Mouse (Mus musculus): ENCODE results near the gene Cdc37. TPM values are rescaled to one million over a fixed set of nuclear protein-coding genes. Genes with fewer than 3 reads are reported as not detected.

Cdc37 gene
- polyA plus RNA-seq, 1 experiment from 2014 or later, result 386 TPM

GRCm38 (mm10) chr9:21161209-21161909, 11.6 kb upstream of the Cdc37 start:
- Histone ChIP-seq H3K9me3 (ENCODE audit: low read length) (peaks cover 3% of the 10 kb centered on the region; the same call in 1 of the 2 replicates), H3K4me1 (ENCODE audit: insufficient read depth, low read length) (peaks cover 27% of the 10 kb centered on the region), H3K36me3 (ENCODE audit: insufficient read depth, low read length) (no peaks in the 10 kb centered on the region), H3K4me2 (replicated peaks; ENCODE audit: low read depth, low read length) (peak overlapping the region; percentile 87), H3K4me3 (ENCODE audit: low read length) (peak overlapping the region; percentile 66), H3K27me3 (ENCODE audit: insufficient read depth, low read length) (peaks cover 43% of the 10 kb centered on the region), H3K9ac (replicated peaks; ENCODE audit: low read length) (peak overlapping the region; percentile 85), H3K27ac (ENCODE audit: low read length) (no peak overlapping the region)
- WGBS, result under 1% methylated on average over 52 of the region's 52 CpGs
- peak; percentile 58; the same call in 1 of the 2 replicates for ATAC-seq (ENCODE audit: low FRiP score, low TSS enrichment)

GRCm38 (mm10) chr9:21154787-21155186, 5.0 kb upstream of the Cdc37 start:
- Histone ChIP-seq H3K27me3 (ENCODE audit: insufficient read depth, low read length) (no peaks in the 10 kb centered on the region), H3K4me3 (ENCODE audit: low read length) (no peak overlapping the region), H3K9ac (replicated peaks; ENCODE audit: low read length) (no peak overlapping the region), H3K4me2 (replicated peaks; ENCODE audit: low read depth, low read length) (no peak overlapping the region), H3K36me3 (ENCODE audit: insufficient read depth, low read length) (no peaks in the 10 kb centered on the region), H3K4me1 (ENCODE audit: insufficient read depth, low read length) (peaks cover 17% of the 10 kb centered on the region), H3K27ac (ENCODE audit: low read length) (no peak overlapping the region), H3K9me3 (ENCODE audit: low read length) (peaks cover 3% of the 10 kb centered on the region; the same call in 1 of the 2 replicates)
- 95% methylated on average over 3 of the region's 3 CpGs for WGBS
- ATAC-seq (ENCODE audit: low FRiP score, low TSS enrichment), result no peak

GRCm38 (mm10) chr9:21153833-21154232, 4.1 kb upstream of the Cdc37 start:
- H3K4me3 ChIP-seq (ENCODE audit: low read length), result peak overlapping the region; percentile 45
- H3K4me1 ChIP-seq (ENCODE audit: insufficient read depth, low read length), result peaks cover 21% of the 10 kb centered on the region
- no peaks in the 10 kb centered on the region for H3K36me3 ChIP-seq (ENCODE audit: insufficient read depth, low read length)
- H3K27ac ChIP-seq (ENCODE audit: low read length), result peak overlapping the region; percentile 68; the same call in 1 of the 2 replicates
- peaks cover 3% of the 10 kb centered on the region; the same call in 1 of the 2 replicates for H3K9me3 ChIP-seq (ENCODE audit: low read length)
- H3K4me2 ChIP-seq (replicated peaks; ENCODE audit: low read depth, low read length), result peak overlapping the region; percentile 85
- no peaks in the 10 kb centered on the region for H3K27me3 ChIP-seq (ENCODE audit: insufficient read depth, low read length)
- WGBS, result 9% methylated on average over 5 of the region's 5 CpGs
- H3K9ac ChIP-seq (replicated peaks; ENCODE audit: low read length), result peak overlapping the region; percentile 68
- ATAC-seq (ENCODE audit: low FRiP score, low TSS enrichment), result no peak; the same call in 1 of the 2 replicates

GRCm38 (mm10) chr9:21153331-21153730, 3.5 kb upstream of the Cdc37 start:
- Histone ChIP-seq H3K9ac (replicated peaks; ENCODE audit: low read length) (peak overlapping the region; percentile 68), H3K27me3 (ENCODE audit: insufficient read depth, low read length) (no peaks in the 10 kb centered on the region), H3K9me3 (ENCODE audit: low read length) (peaks cover 3% of the 10 kb centered on the region; the same call in 1 of the 2 replicates), H3K4me1 (ENCODE audit: insufficient read depth, low read length) (peaks cover 26% of the 10 kb centered on the region), H3K4me3 (ENCODE audit: low read length) (peak overlapping the region; percentile 45), H3K4me2 (replicated peaks; ENCODE audit: low read depth, low read length) (peak overlapping the region; percentile 85), H3K36me3 (ENCODE audit: insufficient read depth, low read length) (no peaks in the 10 kb centered on the region), H3K27ac (ENCODE audit: low read length) (peak overlapping the region; percentile 68; the same call in 1 of the 2 replicates)
- WGBS, result 2% methylated on average over 12 of the region's 12 CpGs
- peak; percentile 14; the same call in 1 of the 2 replicates for ATAC-seq (ENCODE audit: low FRiP score, low TSS enrichment)

GRCm38 (mm10) chr9:21152715-21153114, 2.9 kb upstream of the Cdc37 start:
- ATAC-seq (ENCODE audit: low FRiP score, low TSS enrichment), result peak; percentile 37; the same call in 1 of the 2 replicates
- H3K36me3 ChIP-seq (ENCODE audit: insufficient read depth, low read length), result no peaks in the 10 kb centered on the region
- no peaks in the 10 kb centered on the region for H3K27me3 ChIP-seq (ENCODE audit: insufficient read depth, low read length)
- no peaks in the 10 kb centered on the region for H3K9me3 ChIP-seq (ENCODE audit: low read length)
- H3K4me2 ChIP-seq (replicated peaks; ENCODE audit: low read depth, low read length), result peak overlapping the region; percentile 85
- peaks cover 32% of the 10 kb centered on the region for H3K4me1 ChIP-seq (ENCODE audit: insufficient read depth, low read length)
- H3K9ac ChIP-seq (replicated peaks; ENCODE audit: low read length), result peak overlapping the region; percentile 68
- H3K27ac ChIP-seq (ENCODE audit: low read length), result no peak overlapping the region
- H3K4me3 ChIP-seq (ENCODE audit: low read length), result peak overlapping the region; percentile 45
- WGBS, result under 1% methylated on average over 11 of the region's 11 CpGs

- Histone ChIP-seq H3K27ac (ENCODE audit: low read length) (peak overlapping the region; percentile 41), H3K36me3 (ENCODE audit: insufficient read depth, low read length) (peaks cover 13% of the 10 kb centered on the region), H3K9ac (replicated peaks; ENCODE audit: low read length) (peak overlapping the region; percentile 78), H3K4me3 (ENCODE audit: low read length) (peak overlapping the region; percentile 74), H3K9me3 (ENCODE audit: low read length) (no peaks in the 10 kb centered on the region), H3K27me3 (ENCODE audit: insufficient read depth, low read length) (no peaks in the 10 kb centered on the region), H3K4me2 (replicated peaks; ENCODE audit: low read depth, low read length) (peak overlapping the region; percentile 83), H3K4me1 (ENCODE audit: insufficient read depth, low read length) (peaks cover 52% of the 10 kb centered on the region)
- WGBS, result 6% methylated on average over 8 of the region's 8 CpGs
- no peak for ATAC-seq (ENCODE audit: low FRiP score, low TSS enrichment)
Observed at GRCm38 (mm10) chr9:21149077-21149653, 617 bp downstream of the Cdc37 start.

GRCm38 (mm10) chr9:21148427-21148826, 1.4 kb downstream of the Cdc37 start:
- Histone ChIP-seq H3K9ac (replicated peaks; ENCODE audit: low read length) (peak overlapping the region; percentile 78), H3K4me1 (ENCODE audit: insufficient read depth, low read length) (peaks cover 44% of the 10 kb centered on the region), H3K9me3 (ENCODE audit: low read length) (no peaks in the 10 kb centered on the region), H3K36me3 (ENCODE audit: insufficient read depth, low read length) (peaks cover 17% of the 10 kb centered on the region), H3K4me2 (replicated peaks; ENCODE audit: low read depth, low read length) (peak overlapping the region; percentile 83), H3K27ac (ENCODE audit: low read length) (no peak overlapping the region), H3K4me3 (ENCODE audit: low read length) (peak overlapping the region; percentile 74), H3K27me3 (ENCODE audit: insufficient read depth, low read length) (no peaks in the 10 kb centered on the region)
- no peak for ATAC-seq (ENCODE audit: low FRiP score, low TSS enrichment)

GRCm38 (mm10) chr9:21146722-21147121, 3.1 kb downstream of the Cdc37 start:
- Histone ChIP-seq H3K4me2 (replicated peaks; ENCODE audit: low read depth, low read length) (peak overlapping the region; percentile 49), H3K27me3 (ENCODE audit: insufficient read depth, low read length) (no peaks in the 10 kb centered on the region), H3K9me3 (ENCODE audit: low read length) (no peaks in the 10 kb centered on the region), H3K4me3 (ENCODE audit: low read length) (peak overlapping the region; percentile 27), H3K27ac (ENCODE audit: low read length) (peak overlapping the region; percentile 50; the same call in 1 of the 2 replicates), H3K9ac (replicated peaks; ENCODE audit: low read length) (peak overlapping the region; percentile 48), H3K36me3 (ENCODE audit: insufficient read depth, low read length) (peaks cover 34% of the 10 kb centered on the region), H3K4me1 (ENCODE audit: insufficient read depth, low read length) (peaks cover 35% of the 10 kb centered on the region)
- ATAC-seq (ENCODE audit: low FRiP score, low TSS enrichment), result peak; percentile 40
- WGBS, result 30% methylated on average over 10 of the region's 10 CpGs

GRCm38 (mm10) chr9:21145431-21145830, 4.4 kb downstream of the Cdc37 start:
- Histone ChIP-seq H3K9ac (replicated peaks; ENCODE audit: low read length) (no peak overlapping the region), H3K27ac (ENCODE audit: low read length) (no peak overlapping the region), H3K36me3 (ENCODE audit: insufficient read depth, low read length) (peaks cover 45% of the 10 kb centered on the region), H3K4me3 (ENCODE audit: low read length) (no peak overlapping the region), H3K4me1 (ENCODE audit: insufficient read depth, low read length) (peaks cover 35% of the 10 kb centered on the region), H3K9me3 (ENCODE audit: low read length) (no peaks in the 10 kb centered on the region), H3K27me3 (ENCODE audit: insufficient read depth, low read length) (no peaks in the 10 kb centered on the region), H3K4me2 (replicated peaks; ENCODE audit: low read depth, low read length) (no peak overlapping the region)
- WGBS, result 91% methylated on average over 4 of the region's 4 CpGs
- ATAC-seq (ENCODE audit: low FRiP score, low TSS enrichment), result no peak

- Histone ChIP-seq H3K4me3 (ENCODE audit: low read length) (no peak overlapping the region), H3K9me3 (ENCODE audit: low read length) (no peaks in the 10 kb centered on the region), H3K27me3 (ENCODE audit: insufficient read depth, low read length) (no peaks in the 10 kb centered on the region), H3K36me3 (ENCODE audit: insufficient read depth, low read length) (peaks cover 56% of the 10 kb centered on the region), H3K9ac (replicated peaks; ENCODE audit: low read length) (no peak overlapping the region), H3K27ac (ENCODE audit: low read length) (no peak overlapping the region), H3K4me2 (replicated peaks; ENCODE audit: low read depth, low read length) (no peak overlapping the region), H3K4me1 (ENCODE audit: insufficient read depth, low read length) (peaks cover 35% of the 10 kb centered on the region)
- WGBS, result 91% methylated on average over 3 of the region's 3 CpGs
- no peak for ATAC-seq (ENCODE audit: low FRiP score, low TSS enrichment)
Observed at GRCm38 (mm10) chr9:21144361-21144760, 5.4 kb downstream of the Cdc37 start.
